Mouse (Mus musculus) forebrain, embryonic 16.5 days (tissue): Measurements from ENCODE around the gene Slc48a1. TPM values are rescaled to one million over a fixed set of nuclear protein-coding genes. Genes with fewer than 3 reads are reported as not detected.

Experiments
- ATAC-seq: fragments of 200-750 bp; cut with Nextera tagmentation; 2 replicates; pipeline ENCODE4 v1.8.0; 2017; ENCODE audit warnings: mild to moderate bottlenecking, moderate library complexity
- H3K27ac ChIP-seq: fragments of 300-500 bp; sonication (generic); 2 replicates; pipeline ENCODE4 v1.5.1; 2014; ENCODE audit warnings: low read length, control low read depth
- H3K27me3 ChIP-seq: fragments of 300-500 bp; sonication (generic); replicated peaks from 2 replicates; pipeline ENCODE4 v1.6.1; 2014; ENCODE audit warnings: low read length; ENCODE audit not compliant: control insufficient read depth, insufficient read depth
- H3K36me3 ChIP-seq: fragments of 300-500 bp; sonication (generic); 2 replicates; pipeline ENCODE4 v1.6.1; 2014; ENCODE audit not compliant: control insufficient read depth, insufficient read depth
- H3K4me1 ChIP-seq: fragments of 300-500 bp; sonication (generic); replicated peaks from 2 replicates; pipeline ENCODE4 v1.6.1; 2014; ENCODE audit warnings: low read length; ENCODE audit not compliant: control insufficient read depth, insufficient read depth
- H3K4me2 ChIP-seq: fragments of 300-500 bp; sonication (generic); 2 replicates; pipeline ENCODE4 v1.6.1; 2014; ENCODE audit warnings: mild to moderate bottlenecking, low read length, control low read depth
- H3K4me3 ChIP-seq: fragments of 300-500 bp; sonication (generic); replicated peaks from 2 replicates; pipeline ENCODE4 v1.5.1; 2014; ENCODE audit warnings: mild to moderate bottlenecking, low read length, control low read depth
- H3K9ac ChIP-seq: fragments of 300-500 bp; sonication (generic); replicated peaks from 2 replicates; pipeline ENCODE4 v1.6.1; 2014; ENCODE audit warnings: low read depth, low read length, control low read depth
- H3K9me3 ChIP-seq: fragments of 300-500 bp; sonication (generic); 2 replicates; pipeline ENCODE4 v1.6.1; 2016; ENCODE audit warnings: low read length; ENCODE audit not compliant: control insufficient read depth
- WGBS: fragments of 180-500 bp; shearing (Covaris S2); extraction: QIAGEN DNeasy Blood & Tissue Kit; methylation state at CpG from one replicate; pipeline ENCODE4 v1.1.7; 2014; 5-methylcytosine and 5-hydroxymethylcytosine counted together
- polyA plus RNA-seq: library from polyadenylated mRNA; unstranded; fragments of >200 nt; fragmentation: Nextera tagmentation; extraction: Ambion mirVana; gene quantifications from 2 replicates; pipeline ENCODE4 v1.2.1, GENCODE M21; 2015

Slc48a1 gene
- polyA plus RNA-seq, 1 experiment from 2014 or later = 78.2 TPM

DNA sequence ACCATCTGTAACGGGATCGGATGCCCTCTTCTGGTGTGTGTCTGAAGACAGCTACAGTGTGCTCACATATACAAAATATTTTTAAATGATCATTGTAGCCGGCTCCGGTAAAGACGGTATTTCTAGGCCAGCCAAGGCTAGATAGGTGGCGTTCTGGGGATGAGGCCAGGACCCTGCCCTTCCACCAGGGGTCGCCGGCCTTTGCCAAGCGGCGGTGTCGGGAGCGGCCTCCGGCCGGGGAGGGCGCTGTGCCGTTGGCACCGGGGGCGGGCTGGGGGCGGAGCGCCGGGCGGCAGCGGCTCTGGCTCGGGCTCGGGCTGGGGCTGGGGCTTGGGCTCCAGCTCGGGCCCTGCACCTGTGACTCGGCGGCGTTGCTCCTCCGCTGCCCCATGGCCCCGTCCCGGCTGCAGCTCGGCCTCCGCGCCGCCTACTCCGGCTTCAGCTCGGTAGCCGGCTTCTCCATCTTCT, 5.8 kb downstream of the Slc48a1 start:
- Histone ChIP-seq H3K36me3 (no peaks in the 10 kb centered on the region), H3K4me1 (peaks cover 38% of the 10 kb centered on the region), H3K9me3 (no peaks in the 10 kb centered on the region), H3K27ac (peak overlapping the region; percentile 15; the same call in 1 of the 2 replicates), H3K27me3 (0 out of 2 replicates have a peak, but pooled peaks cover 4% of the 10 kb centered on the region), H3K4me3 (peak overlapping the region; percentile 82), H3K9ac (peak overlapping the region; percentile 91), H3K4me2 (peak overlapping the region; percentile 81)
- peak; percentile 87 for ATAC-seq
- 3% methylated on average over 32 of the region's 39 CpGs for WGBS

GRCm38 (mm10) chr15:97784561-97785161, 6.3 kb downstream of the Slc48a1 start:
- ATAC-seq = peak; percentile 69
- H3K9me3 ChIP-seq = no peaks in the 10 kb centered on the region
- peak overlapping the region; percentile 81 for H3K4me2 ChIP-seq
- 4% methylated on average over 45 of the region's 45 CpGs for WGBS
- H3K4me1 ChIP-seq = peaks cover 38% of the 10 kb centered on the region
- 0 out of 2 replicates have a peak, but pooled peaks cover 4% of the 10 kb centered on the region for H3K27me3 ChIP-seq
- peak overlapping the region; percentile 91 for H3K9ac ChIP-seq
- peak overlapping the region; percentile 82 for H3K4me3 ChIP-seq
- H3K36me3 ChIP-seq = no peaks in the 10 kb centered on the region
- peak overlapping the region; percentile 15; the same call in 1 of the 2 replicates for H3K27ac ChIP-seq

DNA sequence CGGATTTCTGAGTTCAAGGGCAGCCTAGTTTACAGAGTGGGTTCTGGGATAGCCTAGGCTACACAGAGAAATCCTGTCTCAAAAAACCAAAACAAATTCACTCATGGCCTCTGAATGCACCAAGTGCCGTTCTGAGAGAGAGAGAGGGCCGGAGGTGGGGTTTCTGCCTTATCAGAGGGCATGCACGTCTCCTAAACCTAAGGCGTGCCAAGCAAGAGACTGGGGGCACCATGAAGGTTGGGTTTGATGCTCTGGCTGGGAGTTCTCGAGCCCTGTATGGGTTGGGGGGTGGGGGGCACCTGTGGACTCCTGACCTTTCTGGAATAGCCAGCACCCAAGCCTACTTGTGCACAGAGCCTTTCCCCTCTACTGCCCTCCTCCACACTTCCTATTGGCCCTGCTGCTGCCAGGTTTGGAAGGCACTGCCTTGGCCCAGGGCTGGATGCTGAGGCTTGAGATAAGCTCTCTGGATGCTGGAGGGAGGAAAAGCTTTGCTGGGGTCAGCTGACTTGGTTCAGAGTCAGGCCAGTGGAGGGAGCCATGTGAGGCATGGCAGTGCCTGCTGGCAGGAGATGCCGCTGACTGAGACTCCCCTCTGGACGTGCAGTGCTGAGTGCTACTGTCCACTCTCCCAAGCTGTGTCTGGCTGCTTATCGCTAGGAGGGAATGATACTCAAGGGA, 7.6 kb downstream of the Slc48a1 start:
- no peaks in the 10 kb centered on the region for H3K9me3 ChIP-seq
- no peak overlapping the region for H3K4me3 ChIP-seq
- H3K27me3 ChIP-seq = 0 out of 2 replicates have a peak, but pooled peaks cover 4% of the 10 kb centered on the region
- H3K4me1 ChIP-seq = peaks cover 34% of the 10 kb centered on the region
- H3K36me3 ChIP-seq = no peaks in the 10 kb centered on the region
- 86% methylated on average over 9 of the region's 9 CpGs for WGBS
- no peak overlapping the region for H3K27ac ChIP-seq
- no peak overlapping the region for H3K4me2 ChIP-seq
- no peak for ATAC-seq
- H3K9ac ChIP-seq = no peak overlapping the region

DNA sequence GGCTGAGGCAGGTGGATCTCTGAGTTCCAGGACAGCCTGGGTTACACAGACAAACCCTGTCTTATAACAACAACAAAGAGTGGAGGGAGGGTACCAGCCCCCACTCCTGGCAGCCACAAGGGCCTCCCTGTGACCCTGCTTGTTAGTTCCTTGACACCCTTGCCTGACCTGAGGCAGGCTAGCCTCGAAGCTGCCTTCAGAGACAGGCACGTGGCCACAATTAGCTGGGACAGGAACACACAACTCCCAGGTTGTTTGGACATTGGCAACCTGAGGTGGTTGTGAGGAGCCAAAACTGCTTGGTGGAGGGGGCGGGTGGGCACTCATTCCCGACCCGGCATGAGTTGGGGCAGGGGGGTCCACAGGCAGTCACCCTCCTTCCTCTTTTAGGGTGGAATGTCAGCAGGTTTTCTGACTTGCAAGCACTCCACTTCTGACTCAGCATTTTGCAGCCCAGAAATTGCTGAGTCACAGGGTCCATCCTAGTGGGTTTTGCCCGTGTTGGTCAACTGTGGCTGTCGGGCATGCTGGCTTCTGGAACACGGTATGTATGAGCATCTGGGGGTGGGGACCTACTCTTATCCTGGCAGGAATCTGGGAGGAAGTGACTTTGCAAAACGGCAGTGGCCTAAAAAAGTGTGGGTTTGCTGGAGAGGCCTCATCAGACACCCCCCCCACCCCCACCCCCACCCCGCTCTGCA, 8.2 kb downstream of the Slc48a1 start:
- H3K27ac ChIP-seq = no peak overlapping the region
- no peak overlapping the region for H3K4me3 ChIP-seq
- no peak overlapping the region for H3K9ac ChIP-seq
- no peak for ATAC-seq
- peaks cover 33% of the 10 kb centered on the region for H3K4me1 ChIP-seq
- 83% methylated on average over 10 of the region's 10 CpGs for WGBS
- H3K4me2 ChIP-seq = no peak overlapping the region
- peaks cover 4% of the 10 kb centered on the region for H3K36me3 ChIP-seq
- H3K27me3 ChIP-seq = 0 out of 2 replicates have a peak, but pooled peaks cover 4% of the 10 kb centered on the region
- H3K9me3 ChIP-seq = no peaks in the 10 kb centered on the region

- Histone ChIP-seq H3K27me3 (0 out of 2 replicates have a peak, but pooled peaks cover under 1% of the 10 kb centered on the region), H3K4me1 (peaks cover 27% of the 10 kb centered on the region), H3K36me3 (peaks cover 5% of the 10 kb centered on the region), H3K9ac (no peak overlapping the region), H3K9me3 (no peaks in the 10 kb centered on the region), H3K4me2 (no peak overlapping the region), H3K4me3 (no peak overlapping the region), H3K27ac (no peak overlapping the region)
- no peak for ATAC-seq
- 85% methylated on average over 7 of the region's 7 CpGs for WGBS
These were observed 9.0 kb downstream of the Slc48a1 start for GRCm38 (mm10) chr15:97787148-97787798.

DNA sequence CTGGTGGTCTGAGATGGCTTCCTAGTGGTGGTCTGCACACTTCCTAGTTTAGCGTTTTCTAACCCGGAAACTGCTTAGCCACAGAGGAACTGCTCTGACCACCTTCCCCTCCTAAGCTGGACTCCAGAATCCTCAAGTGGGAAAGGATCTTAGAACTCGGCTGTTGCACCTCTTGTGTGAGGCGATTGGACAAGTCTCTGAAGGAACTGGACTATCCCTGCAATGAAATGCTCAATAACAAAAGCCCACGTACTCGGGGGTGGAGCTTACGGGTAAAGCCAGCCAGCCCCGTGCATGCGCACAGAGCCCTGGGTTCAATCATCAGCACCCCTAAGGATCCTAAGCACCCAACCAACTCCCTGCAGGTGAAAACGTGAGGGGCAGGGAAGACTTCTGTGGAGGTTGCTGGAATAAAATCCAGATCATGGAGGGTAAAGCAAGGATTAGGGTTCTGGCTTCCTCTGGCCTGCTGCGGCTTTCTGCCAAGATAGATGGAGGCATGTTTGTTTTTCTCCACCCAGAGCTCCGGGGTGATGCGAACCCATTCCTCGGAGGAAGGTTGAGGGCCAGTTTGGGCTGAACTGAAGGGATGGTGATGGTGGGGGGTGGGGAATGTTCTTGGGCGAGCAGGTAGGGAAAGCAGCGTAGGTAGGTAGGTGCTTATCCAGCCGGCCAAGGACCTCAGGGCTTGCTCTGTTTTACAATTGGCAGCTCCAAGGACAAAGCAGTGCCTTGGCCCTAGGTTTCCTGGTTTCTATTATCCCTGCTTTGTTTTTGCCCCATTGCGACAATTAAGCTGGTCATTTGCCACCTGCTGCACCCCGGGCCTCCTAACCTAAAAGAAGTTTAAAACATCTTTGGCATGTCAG, 9.7 kb downstream of the Slc48a1 start:
- no peaks in the 10 kb centered on the region for H3K27me3 ChIP-seq
- peaks cover 23% of the 10 kb centered on the region for H3K4me1 ChIP-seq
- H3K4me3 ChIP-seq = no peak overlapping the region
- 62% methylated on average over 19 of the region's 19 CpGs for WGBS
- peaks cover 5% of the 10 kb centered on the region for H3K36me3 ChIP-seq
- no peaks in the 10 kb centered on the region for H3K9me3 ChIP-seq
- H3K27ac ChIP-seq = peak overlapping the region; percentile 60
- H3K9ac ChIP-seq = no peak overlapping the region; the same call in 1 of the 2 replicates
- H3K4me2 ChIP-seq = no peak overlapping the region
- no peak for ATAC-seq

DNA sequence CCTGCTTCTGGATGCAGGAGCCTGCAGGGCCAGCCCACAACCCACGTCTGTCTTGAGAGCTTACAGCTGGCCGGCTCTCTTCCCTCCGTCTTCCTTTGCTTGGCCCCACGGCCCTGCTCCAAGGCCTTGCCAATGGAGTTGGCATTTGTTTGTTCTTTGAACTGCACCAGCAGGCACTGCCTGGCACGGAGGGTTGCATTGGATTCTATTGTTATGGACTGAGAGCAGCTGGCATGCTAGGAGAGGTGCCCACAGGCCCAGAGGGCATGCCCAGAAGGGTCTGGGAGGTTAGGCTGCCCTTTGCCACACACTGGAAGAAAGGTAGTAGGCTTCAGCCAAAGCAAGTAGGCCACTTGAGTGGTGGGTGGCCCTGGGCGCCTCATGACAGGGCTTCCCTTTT, 10.5 kb downstream of the Slc48a1 start:
- Histone ChIP-seq H3K4me2 (no peak overlapping the region), H3K27me3 (no peaks in the 10 kb centered on the region), H3K27ac (peak overlapping the region; percentile 60), H3K36me3 (peaks cover 7% of the 10 kb centered on the region), H3K9ac (no peak overlapping the region; the same call in 1 of the 2 replicates), H3K9me3 (no peaks in the 10 kb centered on the region), H3K4me3 (no peak overlapping the region), H3K4me1 (peaks cover 23% of the 10 kb centered on the region)
- ATAC-seq = peak; percentile 37
- WGBS = 32% methylated on average over 6 of the region's 6 CpGs

DNA sequence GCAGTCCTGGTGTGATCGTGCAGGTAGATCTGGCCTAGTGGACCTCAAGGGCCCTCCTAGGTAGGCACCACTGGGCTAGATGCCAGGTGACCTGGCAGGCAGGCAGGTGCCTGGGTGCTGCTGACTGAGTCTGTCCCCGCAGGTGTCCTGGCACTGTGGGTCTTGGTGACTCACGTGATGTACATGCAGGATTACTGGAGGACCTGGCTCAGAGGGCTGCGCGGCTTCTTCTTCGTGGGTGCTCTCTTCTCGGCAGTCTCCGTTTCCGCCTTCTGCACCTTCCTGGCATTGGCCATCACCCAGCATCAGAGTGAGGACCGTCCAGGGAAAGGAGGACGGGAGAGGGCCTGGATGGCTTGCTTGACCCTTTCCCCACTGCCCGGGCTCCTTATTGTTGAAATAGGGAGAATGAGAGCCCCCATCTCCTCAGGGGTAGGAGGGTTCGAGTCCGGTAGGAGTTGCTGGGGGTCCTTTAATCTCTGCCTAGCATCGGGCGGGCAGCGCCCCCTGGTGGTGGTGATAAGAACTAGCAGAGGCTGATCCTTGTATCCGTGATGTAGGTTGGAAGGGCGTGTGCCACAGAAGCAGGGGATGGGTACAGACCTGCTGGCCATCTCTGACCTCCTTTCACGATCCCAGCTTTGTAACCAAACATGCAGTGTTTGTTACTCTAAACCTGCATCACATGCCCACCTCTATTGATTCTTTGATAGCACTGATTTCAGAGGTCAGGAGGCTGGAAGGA, 11.6 kb downstream of the Slc48a1 start:
- no peaks in the 10 kb centered on the region for H3K9me3 ChIP-seq
- no peak overlapping the region for H3K4me3 ChIP-seq
- 55% methylated on average over 20 of the region's 20 CpGs for WGBS
- no peak for ATAC-seq
- peaks cover 11% of the 10 kb centered on the region for H3K36me3 ChIP-seq
- no peaks in the 10 kb centered on the region for H3K27me3 ChIP-seq
- H3K4me1 ChIP-seq = peaks cover 20% of the 10 kb centered on the region
- H3K27ac ChIP-seq = no peak overlapping the region
- H3K4me2 ChIP-seq = no peak overlapping the region
- H3K9ac ChIP-seq = no peak overlapping the region
